Mouse (Mus musculus): ENCODE results near the gene Ifngr2. TPM values are rescaled to one million over a fixed set of nuclear protein-coding genes. Genes with fewer than 3 reads are reported as not detected.
A peak's percentile ranks its signal among the peaks of the same experiment; 100 is the strongest.

Ifngr2 gene
- polyA plus RNA-seq, 2 experiments: 23.0 to 45.4 TPM

- 44% methylated on average over 3 of the region's 3 CpGs for WGBS
- no peaks in the 10 kb centered on the region for H3K9me3 ChIP-seq (ENCODE audit: control insufficient read depth, low read length)
- no peak overlapping the region for H3K4me2 ChIP-seq (replicated peaks; ENCODE audit: low read depth, low read length, severe bottlenecking)
- H3K9ac ChIP-seq (ENCODE audit: low read depth, low read length, severe bottlenecking): no peak overlapping the region
- H3K27me3 ChIP-seq (ENCODE audit: control insufficient read depth, insufficient read depth, low read length): no peaks in the 10 kb centered on the region
- no peak overlapping the region for H3K4me3 ChIP-seq (replicated peaks; ENCODE audit: low read length)
- DNase-seq (ENCODE audit: low spot score) (no peak), ATAC-seq (ENCODE audit: low FRiP score, low read depth) (no peak)
- H3K4me1 ChIP-seq (ENCODE audit: control insufficient read depth, insufficient read depth, low read length): no peaks in the 10 kb centered on the region
- H3K27ac ChIP-seq (replicated peaks; ENCODE audit: low read depth, low read length): no peak overlapping the region
- TF ChIP-seq POLR2A (IDR thresholded peaks at IDR 0.05; ENCODE audit: borderline replicate concordance, extremely low read depth, insufficient read depth, insufficient read length): no peak
- no peaks in the 10 kb centered on the region for H3K36me3 ChIP-seq (ENCODE audit: control insufficient read depth, insufficient read depth, low read length)
Measured at GRCm38 (mm10) chr16:91571105-91571504, 24.2 kb downstream of the Ifngr2 start.

- DNase-seq (ENCODE audit: low spot score): no peak
- H3K9me3 ChIP-seq (ENCODE audit: control insufficient read depth, low read length): no peaks in the 10 kb centered on the region
- 59% methylated on average over 13 of the region's 13 CpGs for WGBS
- H3K27ac ChIP-seq (replicated peaks; ENCODE audit: low read depth, low read length): no peak overlapping the region
- H3K27me3 ChIP-seq (ENCODE audit: control insufficient read depth, insufficient read depth, low read length): no peaks in the 10 kb centered on the region
- no peak overlapping the region for H3K9ac ChIP-seq (ENCODE audit: low read depth, low read length, severe bottlenecking)
- H3K36me3 ChIP-seq (ENCODE audit: control insufficient read depth, insufficient read depth, low read length): 0 out of 2 replicates have a peak, but pooled peaks cover 5% of the 10 kb centered on the region
- H3K4me3 ChIP-seq (replicated peaks; ENCODE audit: low read length): no peak overlapping the region
- H3K4me1 ChIP-seq (ENCODE audit: control insufficient read depth, insufficient read depth, low read length): peaks cover 4% of the 10 kb centered on the region
- no peak for TF ChIP-seq POLR2A (IDR thresholded peaks at IDR 0.05; ENCODE audit: borderline replicate concordance, extremely low read depth, insufficient read depth, insufficient read length)
- ATAC-seq (ENCODE audit: low FRiP score, low read depth): no peak
- H3K4me2 ChIP-seq (replicated peaks; ENCODE audit: low read depth, low read length, severe bottlenecking): no peak overlapping the region
Measured at GRCm38 (mm10) chr16:91575151-91575550, 28.3 kb downstream of the Ifngr2 start.

- Histone ChIP-seq H3K9ac (ENCODE audit: low read depth, low read length, severe bottlenecking) (no peak overlapping the region), H3K4me2 (replicated peaks; ENCODE audit: low read depth, low read length, severe bottlenecking) (no peak overlapping the region), H3K36me3 (ENCODE audit: control insufficient read depth, insufficient read depth, low read length) (peaks cover 12% of the 10 kb centered on the region; the same call in 1 of the 2 replicates), H3K4me3 (replicated peaks; ENCODE audit: low read length) (no peak overlapping the region), H3K27ac (replicated peaks; ENCODE audit: low read depth, low read length) (no peak overlapping the region), H3K4me1 (ENCODE audit: control insufficient read depth, insufficient read depth, low read length) (peaks cover 4% of the 10 kb centered on the region), H3K9me3 (ENCODE audit: control insufficient read depth, low read length) (no peaks in the 10 kb centered on the region), H3K27me3 (ENCODE audit: control insufficient read depth, insufficient read depth, low read length) (no peaks in the 10 kb centered on the region)
- 43% methylated on average over 14 of the region's 14 CpGs for WGBS
- TF ChIP-seq POLR2A (IDR thresholded peaks at IDR 0.05; ENCODE audit: borderline replicate concordance, extremely low read depth, insufficient read depth, insufficient read length): no peak
- peak; percentile 74; the same call in 1 of the 2 replicates for ATAC-seq (ENCODE audit: low FRiP score, low read depth)
- peak; percentile 58 for DNase-seq (ENCODE audit: low spot score)
Measured at GRCm38 (mm10) chr16:91578980-91579720, 32.3 kb downstream of the Ifngr2 start.

- WGBS: 78% methylated on average over 2 of the region's 2 CpGs
- H3K27ac ChIP-seq (replicated peaks; ENCODE audit: low read depth, low read length): no peak overlapping the region
Measured at GRCm38 (mm10) chr16:91582307-91582706, 35.4 kb downstream of the Ifngr2 start.

GRCm38 (mm10) chr16:91585617-91586016 lies 38.7 kb downstream of the Ifngr2 start:
- no peaks in the 10 kb centered on the region for H3K27me3 ChIP-seq (ENCODE audit: control insufficient read depth, insufficient read depth, low read length)
- no peaks in the 10 kb centered on the region for H3K9me3 ChIP-seq (ENCODE audit: control insufficient read depth, low read length)
- ATAC-seq (ENCODE audit: low FRiP score, low read depth): no peak
- peaks cover 13% of the 10 kb centered on the region; the same call in 1 of the 2 replicates for H3K36me3 ChIP-seq (ENCODE audit: control insufficient read depth, insufficient read depth, low read length)
- H3K9ac ChIP-seq (ENCODE audit: low read depth, low read length, severe bottlenecking): no peak overlapping the region
- H3K27ac ChIP-seq (replicated peaks; ENCODE audit: low read depth, low read length): no peak overlapping the region
- 94% methylated on average over 5 of the region's 5 CpGs for WGBS
- DNase-seq (ENCODE audit: low spot score): no peak
- H3K4me3 ChIP-seq (replicated peaks; ENCODE audit: low read length): no peak overlapping the region
- H3K4me1 ChIP-seq (ENCODE audit: control insufficient read depth, insufficient read depth, low read length): no peaks in the 10 kb centered on the region
- no peak for TF ChIP-seq POLR2A (IDR thresholded peaks at IDR 0.05; ENCODE audit: borderline replicate concordance, extremely low read depth, insufficient read depth, insufficient read length)
- H3K4me2 ChIP-seq (replicated peaks; ENCODE audit: low read depth, low read length, severe bottlenecking): no peak overlapping the region

More at GRCm38 (mm10) chr16:91582307-91582706, 35.4 kb downstream of the Ifngr2 start:
- no peak for ATAC-seq (ENCODE audit: low FRiP score, low read depth)
- Histone ChIP-seq H3K9ac (ENCODE audit: low read depth, low read length, severe bottlenecking) (no peak overlapping the region), H3K9me3 (ENCODE audit: control insufficient read depth, low read length) (no peaks in the 10 kb centered on the region), H3K4me2 (replicated peaks; ENCODE audit: low read depth, low read length, severe bottlenecking) (no peak overlapping the region), H3K4me1 (ENCODE audit: control insufficient read depth, insufficient read depth, low read length) (peaks cover 4% of the 10 kb centered on the region), H3K4me3 (replicated peaks; ENCODE audit: low read length) (no peak overlapping the region), H3K27me3 (ENCODE audit: control insufficient read depth, insufficient read depth, low read length) (no peaks in the 10 kb centered on the region), H3K36me3 (ENCODE audit: control insufficient read depth, insufficient read depth, low read length) (peaks cover 15% of the 10 kb centered on the region; the same call in 1 of the 2 replicates)
- no peak for TF ChIP-seq POLR2A (IDR thresholded peaks at IDR 0.05; ENCODE audit: borderline replicate concordance, extremely low read depth, insufficient read depth, insufficient read length)
- no peak for DNase-seq (ENCODE audit: low spot score)

All from limb, embryonic 14.5 days (tissue).